Mouse (Mus musculus): Measurements from ENCODE around the gene Esrra. TPM values are rescaled to one million over a fixed set of nuclear protein-coding genes. Genes with fewer than 3 reads are reported as not detected.

Gene Esrra
- 10 to 100 TPM; 76.5 to 93.1 TPM for total RNA-seq (2021)
- long read RNA-seq, experiment 1, transcript Esrra-201 (7 exons, 2,242 nt) = major isoform, 44 of 278 reads
- long read RNA-seq, experiment 1, partial matches to known transcripts = 6 of 278 reads
- long read RNA-seq, experiment 1, other reads (novel, unspliced or antisense) = 228 of 278 reads
- long read RNA-seq, experiment 2, transcript Esrra-201 (7 exons, 2,242 nt) = major isoform, 31 of 192 reads
- long read RNA-seq, experiment 2, partial matches to known transcripts = 3 of 192 reads
- long read RNA-seq, experiment 2, other reads (novel, unspliced or antisense) = 158 of 192 reads

DNA sequence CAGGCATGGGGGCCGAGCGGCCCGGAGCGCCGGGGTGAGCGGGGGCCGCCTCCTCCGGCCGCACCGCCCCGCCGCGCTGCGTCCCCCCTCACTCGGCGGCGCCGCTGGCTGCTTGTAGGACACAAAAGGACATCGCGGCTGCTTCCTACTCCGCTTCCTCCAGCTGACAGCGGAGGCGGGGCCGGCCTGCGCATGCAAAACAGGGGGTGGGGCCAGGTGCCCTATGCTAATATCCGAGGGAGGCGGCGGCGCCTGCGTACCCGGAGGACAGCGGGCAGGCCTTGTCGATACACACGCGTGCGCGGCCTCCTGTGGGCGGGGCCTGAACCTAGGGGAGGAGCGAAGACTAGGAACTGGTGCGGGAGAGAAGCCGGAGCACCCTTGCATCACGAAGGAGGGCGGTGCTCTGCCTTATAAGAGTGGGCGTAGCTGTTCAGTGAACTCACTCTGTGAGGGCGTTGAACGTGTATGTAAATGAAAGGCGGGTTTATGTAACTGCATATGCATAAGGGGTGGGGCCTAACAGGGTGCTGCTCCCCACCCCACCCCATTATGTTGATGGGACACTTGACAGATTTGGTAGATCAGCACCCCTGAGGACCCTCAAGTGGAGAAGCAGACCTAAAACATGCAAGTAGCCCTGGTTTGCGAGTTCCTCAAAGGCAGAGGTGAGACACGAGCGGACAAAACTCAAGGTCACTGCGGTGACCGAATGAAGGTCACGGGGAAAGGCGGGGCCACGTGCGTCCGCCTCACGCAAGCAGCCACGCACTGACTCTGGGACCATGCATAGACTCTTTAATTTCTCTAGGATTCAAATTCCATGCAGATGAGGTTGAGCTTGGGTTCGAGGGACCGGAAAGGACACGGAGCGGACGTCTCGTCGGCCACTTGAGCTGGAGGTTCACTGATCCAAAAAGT is at the start of gene Esrra:
Esrra (minus strand) TSS at position 167 of the 921 bp plus-strand sequence.
- peak; percentile 100 for DNase-seq (ENCODE audit: low spot score)

DNA sequence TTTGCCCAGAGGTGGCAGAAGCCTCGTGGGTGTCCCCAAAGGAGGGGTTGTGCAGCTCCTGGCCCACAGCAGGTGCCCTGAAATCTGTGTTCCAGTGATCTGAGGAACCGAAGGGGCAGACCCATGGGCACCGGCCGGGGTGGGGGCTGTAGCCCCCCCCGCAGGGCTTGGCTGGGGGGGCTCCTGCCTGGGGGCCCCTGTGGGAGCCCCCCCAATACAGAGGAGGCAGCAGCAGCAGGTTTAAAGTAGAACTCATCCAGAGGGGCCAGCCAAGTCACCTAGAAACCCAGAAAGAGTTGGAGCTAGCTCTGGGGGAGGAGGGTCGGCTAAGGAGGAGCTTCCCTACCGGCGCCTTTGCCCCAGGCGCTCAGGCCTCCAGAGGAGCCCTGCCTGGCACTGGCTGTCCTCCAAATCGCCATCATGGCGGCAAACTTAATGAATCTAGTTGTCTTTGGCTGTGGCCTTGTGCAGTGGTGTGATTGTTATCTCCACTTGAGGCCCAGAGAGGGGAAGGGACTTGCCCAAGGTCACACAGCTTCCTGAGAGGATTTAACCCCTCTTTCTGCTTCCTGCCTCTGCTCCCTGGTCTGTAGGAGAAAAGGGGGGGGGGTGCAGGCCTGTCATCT is 49.0 kb upstream of the Esrra start:
- no peak for DNase-seq (ENCODE audit: low spot score)

DNA sequence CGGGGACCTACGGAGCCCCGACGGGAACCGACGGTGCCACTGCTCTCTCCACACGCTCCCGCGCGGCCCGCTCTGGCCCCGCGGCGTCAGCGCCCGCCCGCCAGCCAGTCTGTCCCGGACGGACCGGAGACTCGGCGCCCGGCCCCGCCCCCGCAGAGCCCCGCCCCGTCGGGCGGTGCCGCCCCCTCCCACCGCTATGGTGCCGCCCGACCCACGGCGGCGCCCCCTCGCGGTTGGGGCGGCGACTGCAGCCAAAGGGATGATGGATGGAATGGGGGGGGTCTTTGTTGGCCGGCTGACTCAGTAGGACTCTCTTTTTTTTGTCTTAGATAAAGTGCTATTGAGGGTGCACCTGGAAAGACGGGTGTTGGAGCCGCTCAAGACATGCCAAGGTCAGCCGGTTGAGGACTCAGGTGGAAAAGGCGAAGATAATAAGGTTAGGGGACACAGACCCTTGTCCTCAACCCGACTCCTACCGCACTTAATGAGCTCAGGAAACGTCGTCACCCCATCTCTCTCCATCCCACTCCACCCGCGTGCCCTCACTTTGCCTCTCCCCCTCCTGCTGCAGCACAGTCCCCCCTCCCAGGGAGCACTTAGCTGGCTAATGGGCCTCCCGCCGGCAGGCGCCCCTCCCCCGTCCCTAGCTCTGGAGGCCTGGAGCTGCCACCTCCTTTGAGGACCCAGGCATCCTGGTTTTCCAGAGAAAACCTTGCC is 48.2 kb upstream of the Esrra start:
- DNase-seq (ENCODE audit: low spot score) = peak; percentile 75

DNA sequence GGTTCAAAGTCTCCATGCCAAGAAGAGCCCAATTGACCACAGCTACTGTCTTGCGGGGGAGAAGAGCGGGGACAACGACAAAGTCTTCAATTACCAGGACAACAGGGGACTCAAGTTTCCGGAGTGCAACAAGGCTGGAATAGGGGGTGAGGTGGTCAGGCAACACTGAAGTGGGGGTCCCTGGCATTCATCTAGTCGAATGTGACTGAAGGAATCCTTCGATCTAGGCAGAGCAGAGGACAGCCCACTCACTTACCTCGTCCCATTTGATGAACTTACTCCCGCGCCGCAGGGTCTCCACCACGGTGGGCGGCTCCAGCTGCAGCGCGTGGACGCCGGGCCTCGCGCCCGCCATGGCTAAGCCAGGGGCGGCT is 47.7 kb upstream of the Esrra start:
- no peak for DNase-seq (ENCODE audit: low spot score)

DNA sequence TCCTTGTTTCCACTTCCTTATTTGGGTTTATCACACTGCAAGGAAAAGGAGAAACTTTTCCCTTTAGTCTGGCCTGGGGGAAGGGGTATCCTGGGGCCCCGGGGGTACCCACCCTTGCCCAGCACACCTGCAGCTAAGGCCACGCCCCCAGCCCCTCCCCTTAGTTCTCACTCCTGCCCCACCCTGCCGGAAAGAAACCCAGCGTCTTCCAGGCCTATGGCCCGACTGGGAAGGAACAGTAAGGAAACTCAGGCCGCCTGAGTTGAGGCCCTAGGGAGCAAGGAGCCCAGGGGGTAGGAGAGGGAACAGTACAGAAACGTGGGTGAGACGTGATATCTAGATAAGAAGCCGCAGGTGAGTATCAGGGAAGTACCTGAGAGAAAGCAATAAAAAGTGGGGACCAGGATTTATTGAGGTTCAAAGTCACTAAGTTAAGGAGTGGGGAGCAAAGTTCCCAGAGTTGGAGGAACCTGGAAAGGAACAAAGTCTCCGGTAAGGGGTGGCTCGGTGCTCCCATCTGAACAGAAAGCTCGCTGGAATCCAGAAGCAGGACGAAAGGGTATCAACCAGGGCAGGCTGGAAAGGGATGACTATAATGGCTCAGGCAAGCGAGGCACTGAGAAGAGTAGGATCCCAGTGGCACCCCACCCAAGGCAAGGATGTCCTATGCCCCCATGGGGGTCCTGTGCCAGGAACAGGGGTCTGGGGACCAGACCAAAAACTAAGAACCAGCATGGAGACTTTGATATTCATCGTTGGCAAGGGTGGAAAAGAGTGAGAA is 47.1 kb upstream of the Esrra start:
- no peak for DNase-seq (ENCODE audit: low spot score)

DNA sequence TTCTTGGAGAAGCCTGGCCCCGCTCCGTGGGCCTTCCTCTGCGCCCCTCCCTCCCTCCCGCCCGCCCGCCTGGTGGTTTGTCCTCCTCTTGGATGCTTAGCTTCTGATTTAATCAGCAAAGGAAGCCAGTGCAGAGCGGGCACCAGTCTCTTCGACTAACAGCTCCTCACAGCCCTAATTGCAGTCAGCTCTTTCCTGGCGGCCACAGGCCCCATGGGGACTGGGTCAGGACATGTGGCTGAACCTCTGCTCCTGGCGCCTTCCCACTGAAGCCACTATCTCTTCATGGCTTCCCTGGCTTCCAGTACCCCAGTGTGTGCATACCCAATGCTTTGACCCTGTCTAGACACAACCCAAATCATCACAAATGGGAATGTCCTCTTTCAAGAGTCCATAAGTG is 34.8 kb upstream of the Esrra start:
- no peak for DNase-seq (ENCODE audit: low spot score)

DNA sequence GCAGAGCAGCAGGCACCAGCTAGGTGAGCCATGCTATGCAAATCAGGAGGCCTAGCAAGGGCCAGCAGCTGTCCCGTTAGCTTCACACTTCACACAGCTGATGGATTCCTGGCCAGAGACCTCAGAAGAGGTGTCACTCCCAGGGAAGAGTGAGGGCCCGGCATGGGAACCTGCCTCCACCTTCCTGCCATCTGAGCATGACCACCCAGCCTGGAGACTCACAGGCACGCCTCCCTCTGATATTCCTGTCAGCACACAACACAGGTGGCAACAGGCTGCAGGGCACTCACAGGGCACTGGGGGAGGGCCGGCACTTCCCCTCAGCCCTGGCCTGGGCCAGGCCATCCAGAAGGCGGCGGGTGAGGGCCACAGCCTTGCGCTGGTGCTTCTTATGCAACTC is 33.8 kb upstream of the Esrra start:
- DNase-seq (ENCODE audit: low spot score) = no peak

DNA sequence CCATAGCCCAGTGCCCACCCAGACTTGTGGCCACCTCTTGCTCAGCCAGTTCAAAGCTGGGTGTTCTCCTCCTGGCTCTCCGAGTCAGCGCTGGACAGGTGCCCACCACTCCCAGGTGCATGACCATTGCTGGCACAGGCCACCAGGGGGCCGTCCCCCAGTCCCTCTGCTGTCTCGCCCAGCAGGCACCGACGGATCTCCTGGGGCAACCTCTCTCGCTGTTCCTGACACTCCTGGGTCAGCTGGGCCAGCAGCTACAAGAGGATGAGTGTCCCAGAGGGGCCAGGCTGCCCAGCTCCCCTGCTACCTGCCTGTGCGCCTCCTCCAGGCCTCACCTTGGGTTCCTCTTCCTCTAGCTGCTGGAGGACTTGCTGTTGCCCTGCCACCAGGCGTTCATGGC is 32.4 kb upstream of the Esrra start:
- no peak for DNase-seq (ENCODE audit: low spot score)

DNA sequence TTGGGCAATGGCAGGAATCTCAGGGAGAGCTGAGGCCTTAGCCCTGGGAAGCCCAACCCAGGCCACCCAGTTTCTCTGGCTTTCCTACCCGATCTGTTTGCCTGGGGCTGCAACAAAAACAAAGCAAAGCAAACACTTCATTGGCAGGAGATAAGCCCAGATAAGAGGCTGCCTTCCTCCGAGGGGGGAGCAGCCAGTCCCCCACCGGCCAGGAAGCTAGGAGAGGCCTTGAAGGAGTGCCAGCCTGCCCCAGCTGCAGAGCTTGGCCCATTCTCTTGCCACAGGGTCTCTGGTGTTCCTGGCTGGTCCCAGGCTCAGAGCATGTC is 31.1 kb upstream of the Esrra start:
- no peak for DNase-seq (ENCODE audit: low spot score)

DNA sequence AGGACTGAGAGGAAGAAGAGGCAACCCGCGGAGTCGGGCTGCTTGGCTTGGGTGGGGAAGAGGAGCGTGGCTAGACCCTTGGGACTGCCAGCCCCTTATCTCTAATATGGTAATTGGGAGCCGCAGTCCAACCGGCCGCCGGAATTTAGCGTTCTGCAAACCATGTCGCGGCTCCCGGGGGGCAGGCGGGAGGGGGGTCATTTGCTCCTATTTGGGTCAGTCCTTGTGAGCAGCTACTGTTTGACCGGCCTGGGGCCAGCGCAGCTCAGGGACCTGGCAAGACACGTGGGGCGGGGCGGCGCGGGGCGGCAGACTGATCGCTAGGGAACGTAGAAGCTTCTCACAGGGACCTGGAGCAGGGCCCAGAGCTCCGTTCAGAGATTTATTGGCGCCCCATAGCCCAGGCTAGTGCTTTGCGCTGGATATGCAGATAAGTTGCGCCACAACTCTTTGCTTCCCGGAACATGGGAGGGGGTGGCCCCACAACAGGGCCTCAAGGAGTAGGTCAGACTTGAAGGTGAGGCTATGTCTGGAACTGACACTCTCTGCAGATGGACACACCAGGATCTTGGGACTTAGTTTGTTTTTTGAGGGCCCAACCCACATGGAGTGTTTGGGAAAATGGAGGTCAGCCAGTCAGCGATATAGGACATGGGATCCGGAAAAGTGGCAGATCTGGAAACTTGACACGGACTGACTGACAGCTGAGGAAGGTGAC is 30.5 kb upstream of the Esrra start:
- DNase-seq (ENCODE audit: low spot score) = peak; percentile 87

DNA sequence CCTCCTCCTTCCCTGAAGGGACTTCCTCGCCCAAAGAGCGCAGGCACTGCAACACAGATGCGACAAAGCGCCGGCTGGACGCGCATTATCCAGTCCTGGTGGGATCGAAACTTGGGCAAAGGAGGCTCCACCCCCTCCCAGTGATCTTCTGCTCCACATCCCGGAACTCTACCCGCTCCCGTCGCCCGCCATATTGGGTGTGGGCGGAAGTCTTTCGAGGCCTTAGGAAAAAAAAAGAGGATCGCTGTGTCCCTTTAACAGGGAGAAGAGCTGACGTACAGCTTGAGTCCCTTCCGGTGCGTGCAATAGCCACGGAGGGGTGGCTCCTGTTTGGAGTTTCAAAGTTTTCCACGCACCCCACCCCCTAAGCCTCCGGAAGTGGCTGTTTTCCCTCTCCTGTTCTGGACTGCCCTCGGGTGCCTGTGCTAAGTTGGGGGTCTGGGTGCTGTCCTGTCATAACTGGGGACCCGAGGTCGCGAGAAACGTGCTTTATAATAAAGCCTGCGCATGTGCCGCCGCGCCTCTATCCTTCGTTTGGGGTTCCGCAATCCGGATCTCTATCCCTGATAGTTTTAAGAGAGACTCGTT is 29.9 kb upstream of the Esrra start:
- peak; percentile 97 for DNase-seq (ENCODE audit: low spot score)

DNA sequence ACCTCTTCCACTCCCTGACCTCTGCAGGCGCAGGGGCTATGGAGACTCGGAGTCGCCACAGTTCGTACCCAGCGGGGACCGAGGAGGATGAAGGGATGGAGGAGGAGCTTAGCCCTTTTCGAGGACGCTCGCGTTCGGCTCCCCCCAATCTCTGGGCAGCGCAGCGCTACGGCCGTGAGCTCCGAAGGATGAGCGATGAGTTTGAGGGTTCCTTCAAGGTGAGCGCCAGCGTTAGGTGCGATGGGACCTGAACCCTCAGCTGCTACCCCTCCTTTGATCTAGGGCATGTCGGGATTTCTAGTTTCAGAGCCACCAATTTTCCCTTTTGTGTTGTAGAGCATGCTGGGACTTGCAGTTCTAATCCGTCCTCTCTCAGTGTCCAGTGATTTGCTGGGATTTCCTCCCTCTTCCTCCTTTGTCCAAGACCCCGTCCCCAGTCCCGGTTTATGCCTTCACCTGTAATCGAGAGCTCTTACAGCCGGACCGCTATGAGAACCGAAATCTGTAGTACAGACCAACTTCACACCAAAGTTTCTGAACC is 29.1 kb upstream of the Esrra start:
- DNase-seq (ENCODE audit: low spot score) = peak; percentile 46

DNA sequence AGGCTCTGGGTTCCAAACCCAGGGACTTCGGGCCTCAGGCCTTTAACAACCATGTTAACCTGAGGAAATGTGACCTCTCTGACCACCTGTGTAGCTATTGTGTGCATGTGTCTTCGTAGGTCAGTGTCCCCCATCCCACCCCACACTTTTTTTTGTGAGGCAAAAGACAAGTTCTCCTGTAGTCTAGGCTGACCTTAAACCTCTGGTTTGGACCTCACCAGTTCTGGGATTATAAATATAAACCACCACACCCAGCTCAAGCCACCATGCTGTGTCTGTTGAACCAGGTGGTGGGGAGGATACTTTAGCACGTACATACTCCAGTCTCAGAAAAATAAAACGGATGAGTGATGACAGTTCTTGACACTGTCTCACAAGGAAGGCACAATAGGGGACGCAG is 28.3 kb upstream of the Esrra start:
- no peak for DNase-seq (ENCODE audit: low spot score)

DNA sequence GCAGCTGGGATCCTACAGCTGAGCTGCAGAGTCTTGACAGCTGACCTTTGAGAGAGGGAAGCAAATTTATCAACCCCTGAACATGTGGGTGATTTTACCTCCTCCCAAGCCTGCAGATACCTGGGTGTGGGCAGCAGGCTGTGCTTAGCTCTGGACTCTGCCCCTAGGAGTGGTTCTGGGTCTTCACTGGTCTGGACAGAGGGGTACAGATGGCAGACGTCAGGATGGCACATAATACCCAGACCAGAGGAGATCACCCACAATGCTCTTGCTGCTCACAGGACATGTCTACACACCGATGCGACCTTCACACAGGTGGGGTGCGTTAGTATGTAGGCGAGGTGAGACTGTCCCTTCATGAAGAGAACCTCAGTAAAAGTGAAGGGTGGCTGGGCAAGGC is 27.9 kb upstream of the Esrra start:
- DNase-seq (ENCODE audit: low spot score) = no peak

DNA sequence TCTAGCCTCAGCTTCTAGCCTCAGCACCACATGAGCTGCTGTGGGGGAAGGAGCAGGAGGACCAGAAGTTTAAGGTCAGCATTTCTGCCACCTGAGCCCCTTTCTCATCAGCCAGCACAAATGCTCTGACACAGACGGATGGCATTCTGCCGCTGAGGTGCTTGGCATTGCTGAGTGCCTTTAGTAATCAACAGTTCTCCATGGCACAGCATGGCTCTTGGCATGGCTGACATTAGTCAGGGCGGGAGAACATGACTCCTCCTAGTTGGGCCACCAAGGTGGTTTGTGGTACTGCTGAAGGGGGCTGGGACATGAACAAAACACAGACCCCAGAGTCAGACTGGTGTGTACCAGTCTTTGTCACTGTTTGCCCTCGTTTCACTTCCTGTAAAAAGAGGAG is 26.6 kb upstream of the Esrra start:
- DNase-seq (ENCODE audit: low spot score) = no peak

DNA sequence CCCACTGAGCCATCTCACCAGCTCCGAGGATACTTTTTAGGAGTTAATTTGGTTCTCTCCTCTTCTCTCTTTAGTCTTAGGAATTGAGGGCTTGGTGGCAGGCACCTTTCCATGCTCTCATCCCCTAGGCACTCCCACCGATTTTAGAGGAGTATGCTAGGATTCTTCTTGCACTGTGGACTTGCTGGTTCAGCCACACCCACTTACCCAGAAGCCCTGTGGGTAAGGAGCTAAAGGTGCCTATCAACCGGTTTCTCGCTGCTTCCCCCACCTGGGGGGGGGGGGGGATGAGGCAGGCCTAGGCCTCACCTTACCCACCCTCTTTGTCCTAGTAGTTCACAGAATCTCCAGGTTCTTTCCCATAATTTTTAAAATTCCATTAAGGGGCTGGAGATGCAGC is 26.1 kb upstream of the Esrra start:
- DNase-seq (ENCODE audit: low spot score) = no peak

DNA sequence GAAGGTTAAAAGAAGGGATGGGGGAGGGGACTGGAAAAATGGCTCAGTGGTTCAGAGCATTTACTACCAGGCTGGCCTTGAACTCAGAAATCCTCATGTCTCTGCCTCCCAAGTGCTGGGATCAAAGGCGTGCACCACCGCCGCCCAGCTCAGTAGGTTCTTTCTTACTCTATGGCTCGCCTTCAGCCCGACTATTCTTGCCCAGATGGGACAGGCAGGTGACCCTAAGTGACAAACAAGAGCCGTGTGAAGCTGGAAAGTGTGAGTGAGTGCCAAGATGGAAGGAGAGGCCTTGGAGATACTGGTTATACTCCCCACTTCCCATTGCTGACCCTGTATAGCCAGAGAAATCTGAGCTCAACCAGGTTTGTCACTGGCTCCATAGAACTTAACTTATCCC is 22.1 kb upstream of the Esrra start:
- DNase-seq (ENCODE audit: low spot score) = no peak

DNA sequence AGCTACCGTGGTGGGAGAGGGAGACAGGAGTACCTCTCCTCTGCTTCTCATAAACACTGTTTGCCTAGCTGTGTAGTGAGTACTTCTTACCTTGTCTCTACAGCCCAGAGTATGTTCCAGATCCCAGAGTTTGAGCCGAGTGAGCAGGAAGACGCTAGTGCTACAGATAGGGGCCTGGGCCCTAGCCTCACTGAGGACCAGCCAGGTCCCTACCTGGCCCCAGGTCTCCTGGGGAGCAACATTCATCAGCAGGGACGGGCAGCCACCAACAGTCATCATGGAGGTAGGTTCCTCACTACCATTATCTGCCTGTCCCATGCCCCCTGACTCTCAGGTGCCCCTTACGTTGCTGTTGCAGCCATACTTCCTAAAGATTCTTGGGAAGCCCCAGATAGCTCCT is 21.2 kb upstream of the Esrra start:
- DNase-seq (ENCODE audit: low spot score) = no peak

DNA sequence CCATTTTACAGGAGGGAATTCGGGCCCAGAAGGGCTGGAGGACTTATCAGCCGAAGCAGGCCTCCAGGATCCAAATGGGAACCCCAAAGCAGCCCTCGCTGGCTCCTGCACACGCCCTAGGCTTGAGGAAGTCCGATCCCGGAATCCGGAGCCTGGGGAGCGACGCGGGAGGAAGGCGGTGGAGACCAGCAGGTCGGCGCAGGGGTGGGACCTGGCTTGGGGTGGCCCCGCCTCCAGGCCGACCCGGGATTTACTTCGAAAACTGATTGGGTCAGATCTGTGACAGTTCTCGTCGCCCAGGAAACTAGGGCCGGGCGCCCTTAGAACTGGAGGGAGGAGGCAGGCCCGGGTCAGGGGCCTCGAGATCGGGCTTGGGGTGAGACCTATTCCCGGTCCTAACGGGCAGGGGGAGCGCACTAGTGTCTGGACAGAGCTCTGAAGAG is 20.7 kb upstream of the Esrra start, which contains the start of gene Gpr137:
Gpr137 (minus strand) TSS at position 232 of the 443 bp plus-strand sequence.
- peak; percentile 95 for DNase-seq (ENCODE audit: low spot score)

Measured in gastrocnemius, adult 18-20 months (tissue).